Mouse (Mus musculus) left cerebral cortex, adult 9 months (tissue): ENCODE measurements at regions not wholly inside any gene's neighbourhood (a gene's known extent, or its start where the extent isn't known, plus 50 kb on each side); places are given as distances from the start of the nearest gene placed in this dataset.
"Not testable (repeated sequence)": the region's sequence is repeated elsewhere in the genome, so short reads cannot be mapped to it uniquely, and the experiment has no call there.

Experiments
- DNase-seq, 2 experiments: peaks; one replicate each; pipeline ENCODE4 v3.0.0; 2022; ENCODE audit warnings: low spot score in 2 of 2

DNA sequence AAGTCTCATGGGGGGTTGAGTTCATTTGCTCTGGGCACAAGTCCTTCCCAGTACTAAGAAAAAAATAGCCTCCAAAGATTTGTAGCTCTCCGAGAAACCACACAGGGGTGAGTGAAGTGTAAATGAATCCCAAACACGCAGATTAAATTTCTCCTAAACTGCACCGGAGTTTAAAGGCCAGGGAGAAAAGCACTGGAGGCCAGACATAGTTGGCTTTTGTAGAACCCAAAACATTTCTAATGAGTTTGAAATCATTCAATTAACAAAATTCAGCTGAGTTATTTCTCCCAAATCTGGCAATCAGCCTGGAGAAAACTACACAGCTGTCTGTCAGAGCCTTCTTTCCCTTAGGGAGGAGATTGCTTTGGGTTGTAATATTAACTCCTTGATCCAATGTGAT, 166.2 kb upstream of the Cdkn3 start:
- no peak for DNase-seq

DNA sequence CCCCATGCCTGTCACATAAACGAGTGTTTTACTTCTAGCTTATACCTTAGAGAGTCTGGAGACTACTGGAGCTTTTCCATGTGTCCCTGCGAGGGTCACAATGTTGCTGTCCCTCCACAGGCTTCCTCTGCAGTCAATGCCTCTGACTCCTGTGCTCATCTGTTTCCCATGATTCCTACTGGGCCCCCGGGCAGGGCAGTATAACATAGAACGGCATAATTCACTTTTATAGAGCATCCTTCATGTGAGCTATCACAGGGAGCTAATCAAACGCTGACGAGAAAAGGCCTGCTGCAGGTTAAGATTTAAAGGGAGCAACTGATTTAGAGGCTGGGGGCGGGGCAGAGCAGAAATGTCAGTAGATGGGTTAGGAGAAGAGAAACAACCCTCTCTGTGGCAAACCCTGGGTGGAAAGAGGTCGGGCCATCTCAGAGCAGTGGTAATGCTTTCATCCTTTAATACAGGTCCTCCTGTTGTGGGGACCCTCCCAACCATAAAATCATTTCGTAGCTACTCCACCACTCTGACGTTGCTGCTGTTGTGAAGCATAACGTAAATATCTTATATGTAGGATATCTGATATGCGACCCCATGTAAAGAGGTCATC, 168.5 kb upstream of the Cdkn3 start:
- no peak for DNase-seq

GRCm38 (mm10) chr14:46591211-46591610, 169.1 kb upstream of the Cdkn3 start:
- no peak for DNase-seq

DNA sequence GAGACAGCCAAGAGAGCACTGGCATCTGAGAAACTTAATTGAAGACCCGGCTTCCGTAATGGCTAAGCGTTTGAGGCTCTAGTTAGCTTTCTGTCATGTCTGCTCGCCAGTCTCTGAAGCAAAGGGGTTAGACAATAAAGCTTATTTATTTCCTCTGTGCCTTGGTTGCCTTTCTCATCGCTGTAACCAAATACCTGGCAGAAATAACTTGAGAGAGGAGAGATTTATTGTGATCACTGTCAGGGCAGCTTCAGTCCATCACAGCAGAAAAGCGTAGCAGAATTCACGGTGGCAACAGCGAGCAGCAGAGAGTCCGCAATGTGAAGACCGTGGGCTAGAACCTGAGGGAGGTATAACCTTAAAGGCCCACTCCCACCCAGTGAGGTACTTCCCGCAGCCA, 174.2 kb upstream of the Cdkn3 start:
- no peak for DNase-seq

GRCm38 (mm10) chr14:46578051-46579000, 182.0 kb upstream of the Cdkn3 start:
- no peak for DNase-seq

DNA sequence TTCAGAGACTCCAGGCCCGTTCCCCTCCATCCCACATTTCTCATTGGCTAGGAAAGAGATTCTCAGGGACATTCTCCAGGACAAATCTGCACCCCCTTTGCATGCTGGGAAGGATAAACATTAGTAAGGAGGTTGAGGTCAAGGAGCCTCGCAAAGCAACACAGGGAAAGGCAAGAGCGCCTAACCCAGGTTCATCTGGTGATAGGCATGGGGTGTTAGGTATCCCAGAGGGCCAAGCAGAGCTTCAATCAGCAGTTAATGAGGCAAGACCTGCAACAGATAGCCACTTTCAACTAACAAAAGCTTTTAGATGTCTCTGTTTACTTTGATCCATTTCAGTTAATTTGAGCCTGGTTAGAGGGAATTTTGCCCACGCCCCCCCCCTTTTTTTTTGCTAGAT, 184.5 kb upstream of the Cdkn3 start:
- no peak for DNase-seq

DNA sequence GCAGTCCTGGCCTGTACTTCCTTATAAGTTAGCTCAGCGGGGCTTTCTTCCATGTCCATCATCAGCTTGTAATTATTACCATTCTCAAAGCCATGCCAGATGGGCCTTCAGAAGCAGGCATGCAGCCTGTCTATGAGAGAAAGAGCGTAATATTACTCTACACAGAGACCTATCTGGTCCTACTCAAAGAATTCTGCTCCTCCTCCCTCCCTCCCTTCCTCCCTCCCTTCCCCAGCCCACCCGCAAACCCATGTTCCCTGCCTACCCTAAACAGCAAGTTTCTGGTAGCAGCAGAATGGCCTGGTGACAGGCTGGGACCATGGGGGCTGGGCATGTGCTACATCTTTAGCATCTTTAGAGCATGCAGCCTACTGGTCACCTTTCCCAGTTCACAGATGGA, 184.9 kb upstream of the Cdkn3 start:
- no peak for DNase-seq

GRCm38 (mm10) chr14:46573401-46573800, 182.9 kb upstream of the Bmp4 start:
- DNase-seq, result no peak

GRCm38 (mm10) chr14:46572972-46573371, 182.5 kb upstream of the Bmp4 start:
- not testable (repeated sequence) for DNase-seq

DNA sequence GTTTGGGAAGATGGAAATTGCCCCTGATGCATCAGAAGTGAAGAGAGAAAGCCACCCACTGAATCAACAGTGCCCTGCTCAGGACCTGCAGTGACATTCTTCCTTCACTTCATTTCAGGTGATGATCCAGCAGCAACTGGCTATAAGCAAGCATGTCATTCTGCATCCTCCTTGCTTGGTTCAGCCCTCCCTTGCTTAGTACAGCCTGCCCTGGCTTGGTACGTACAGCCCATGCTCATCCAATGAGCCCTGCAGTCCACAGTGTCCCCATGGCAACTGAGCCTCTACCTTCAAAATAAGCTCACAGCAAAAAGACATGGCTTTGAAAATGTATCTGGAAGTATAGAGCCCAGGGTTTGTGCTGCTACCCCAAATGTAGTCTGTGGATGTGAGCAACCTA, 181.4 kb upstream of the Bmp4 start:
- DNase-seq, result no peak

DNA sequence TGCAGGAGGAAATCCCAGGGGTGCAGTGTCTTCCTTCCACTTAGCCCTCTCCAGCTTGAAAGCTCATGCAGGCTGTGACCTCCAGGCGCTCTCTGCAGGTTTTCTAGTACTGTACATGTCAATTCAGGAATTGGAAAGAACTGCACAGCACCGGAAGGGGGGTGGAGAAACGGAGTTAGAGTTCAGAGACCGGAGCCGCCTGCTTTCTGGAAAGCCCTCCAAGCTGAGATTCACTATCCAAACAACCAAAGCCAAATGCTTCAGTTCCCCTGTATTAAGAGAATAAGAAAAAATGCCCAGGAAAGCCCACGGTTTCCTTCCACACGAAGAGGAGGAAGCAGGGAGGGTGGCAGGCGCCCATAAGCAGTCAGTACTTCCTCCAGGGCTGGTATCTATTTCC, 178.8 kb upstream of the Bmp4 start:
- DNase-seq, result no peak

- DNase-seq, result no peak
Observed at GRCm38 (mm10) chr14:46567411-46567780, 176.9 kb upstream of the Bmp4 start.

- no peak for DNase-seq
Observed at GRCm38 (mm10) chr14:46566681-46567410, 176.4 kb upstream of the Bmp4 start.

GRCm38 (mm10) chr14:46564998-46565397, 174.5 kb upstream of the Bmp4 start:
- DNase-seq, result peak in 1 of 2 experiments; percentile 61

- DNase-seq, result no peak
Observed at GRCm38 (mm10) chr14:46562016-46562415, 171.5 kb upstream of the Bmp4 start.

- peak in 1 of 2 experiments; percentile 9 for DNase-seq
Observed at GRCm38 (mm10) chr14:46553239-46553638, 162.8 kb upstream of the Bmp4 start.

- no peak for DNase-seq
Observed at GRCm38 (mm10) chr14:46546146-46546545, 155.7 kb upstream of the Bmp4 start.

DNA sequence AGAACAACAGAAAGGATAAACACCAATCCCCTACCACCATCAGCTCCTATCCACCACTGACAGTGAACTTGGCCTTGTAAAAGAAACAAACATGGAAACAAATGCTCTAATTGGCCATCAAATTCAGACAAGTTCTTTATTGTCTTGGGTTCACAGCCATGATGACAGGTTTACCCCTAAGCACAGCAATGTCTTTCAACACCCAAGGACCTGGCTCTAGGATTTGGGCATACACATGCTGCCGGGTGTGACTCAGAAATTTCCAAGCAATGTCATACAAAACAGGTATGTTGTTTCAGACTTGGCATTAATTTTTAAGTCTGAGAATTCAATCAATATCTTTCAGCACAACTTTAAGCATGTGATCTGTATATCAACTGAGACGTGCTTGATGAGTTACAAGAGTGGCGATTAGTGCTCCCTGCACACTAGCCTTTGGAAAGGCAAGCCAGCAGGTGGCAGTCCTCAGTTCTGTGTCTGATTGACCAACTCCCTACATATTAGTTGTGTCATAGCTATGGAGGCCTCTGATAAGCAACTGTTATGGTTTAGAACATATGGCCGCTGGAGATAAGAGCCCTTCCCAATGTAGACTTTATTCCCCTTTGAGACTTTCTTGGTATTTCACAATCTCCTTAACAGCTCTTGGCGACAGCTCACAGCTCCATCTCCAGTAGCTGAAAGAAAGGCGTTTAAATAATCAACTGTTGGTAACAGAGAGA, 149.2 kb upstream of the Bmp4 start:
- no peak for DNase-seq

DNA sequence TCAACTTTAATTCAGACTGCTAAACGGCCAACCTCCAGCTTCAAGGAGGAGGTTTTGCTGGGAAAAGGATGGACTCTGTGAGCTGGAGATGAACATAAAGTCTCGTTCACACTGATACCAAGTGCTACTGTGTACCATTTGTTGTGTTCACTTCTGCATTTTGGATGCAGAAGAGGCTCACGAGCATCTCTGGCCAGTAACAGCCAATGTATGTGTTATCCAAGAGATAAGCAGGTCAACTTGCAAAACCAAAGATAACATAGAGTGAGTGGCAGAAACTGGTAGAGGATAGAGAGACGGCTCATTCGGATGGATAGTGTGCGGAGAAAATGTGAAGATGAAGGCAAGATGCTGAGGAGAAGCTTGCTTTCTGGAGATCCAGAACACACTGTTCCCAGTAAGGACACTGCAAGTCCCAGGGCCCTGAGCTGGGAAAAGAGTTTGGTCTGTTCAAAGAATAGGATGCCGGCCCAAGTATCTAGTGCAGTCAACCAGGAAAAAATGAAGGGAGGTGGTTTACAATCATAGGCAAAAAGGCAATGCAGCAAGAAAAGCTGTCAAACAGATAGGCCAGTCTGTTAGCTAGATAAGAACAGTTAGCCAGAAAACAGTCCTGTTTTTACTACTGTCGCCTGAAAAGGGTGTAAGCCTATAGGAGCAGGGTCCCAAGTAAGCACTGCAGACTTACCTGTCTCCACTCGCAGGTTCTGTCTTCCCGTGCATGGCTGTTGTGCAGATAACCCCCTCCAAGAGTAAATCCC, 145.7 kb upstream of the Bmp4 start:
- DNase-seq, result no peak

- DNase-seq, result no peak
Observed at GRCm38 (mm10) chr14:46532697-46533096, 142.2 kb upstream of the Bmp4 start.

- no peak for DNase-seq
Observed at GRCm38 (mm10) chr14:46530452-46530851, 140.0 kb upstream of the Bmp4 start.
